Mouse (Mus musculus): ENCODE measurements around the gene Zfp579. TPM values are rescaled to one million over a fixed set of nuclear protein-coding genes. Genes with fewer than 3 reads are reported as not detected.
A peak's percentile ranks its signal among the peaks of the same experiment; 100 is the strongest.
"Not testable (repeated sequence)": the region's sequence is repeated elsewhere in the genome, so short reads cannot be mapped to it uniquely, and the experiment has no call there.

Gene Zfp579
- polyA plus RNA-seq, 1 experiment from 2014 or later: 29.3 TPM

GRCm38 (mm10) chr7:5029946-5030345 is 34.0 kb upstream of the Zfp579 start:
- H3K27ac ChIP-seq (replicated peaks): no peak overlapping the region
- H3K4me3 ChIP-seq: peak overlapping the region; percentile 27
- H3K36me3 ChIP-seq (replicated peaks): peaks cover 100% of the 10 kb centered on the region
- 93% methylated on average over 21 of the region's 21 CpGs for WGBS
- peaks cover 55% of the 10 kb centered on the region for H3K9me3 ChIP-seq
- no peaks in the 10 kb centered on the region for H3K4me1 ChIP-seq
- no peaks in the 10 kb centered on the region; the same call in 1 of the 2 replicates for H3K27me3 ChIP-seq (replicated peaks; ENCODE audit: low read depth, poor library complexity, severe bottlenecking)
- DNase-seq (ENCODE audit: low spot score): no peak

DNA sequence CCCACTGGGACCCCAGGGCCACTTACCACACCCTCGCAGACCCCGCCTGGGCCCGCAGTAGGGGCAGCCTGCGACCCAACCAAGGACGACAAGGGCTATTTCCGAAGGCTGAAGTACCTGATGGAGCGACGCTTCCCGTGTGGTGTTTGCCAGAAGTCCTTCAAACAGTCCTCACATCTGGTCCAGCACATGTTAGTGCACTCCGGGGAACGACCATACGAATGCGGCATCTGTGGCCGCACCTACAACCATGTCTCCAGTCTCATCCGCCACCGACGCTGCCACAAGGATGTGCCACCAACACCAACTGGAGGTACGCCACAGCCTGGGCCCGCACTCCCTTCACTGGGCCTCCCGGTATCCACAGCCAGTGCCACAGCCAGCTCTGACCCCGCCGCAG is 33.6 kb upstream of the Zfp579 start:
- peaks cover 100% of the 10 kb centered on the region for H3K36me3 ChIP-seq (replicated peaks)
- no peak for DNase-seq (ENCODE audit: low spot score)
- H3K4me3 ChIP-seq: peak overlapping the region; percentile 27
- H3K27ac ChIP-seq (replicated peaks): no peak overlapping the region
- WGBS: 95% methylated on average over 22 of the region's 22 CpGs
- H3K27me3 ChIP-seq (replicated peaks; ENCODE audit: low read depth, poor library complexity, severe bottlenecking): no peaks in the 10 kb centered on the region; the same call in 1 of the 2 replicates
- H3K4me1 ChIP-seq: no peaks in the 10 kb centered on the region
- peaks cover 53% of the 10 kb centered on the region for H3K9me3 ChIP-seq

GRCm38 (mm10) chr7:5021197-5021596 is 25.2 kb upstream of the Zfp579 start:
- Histone ChIP-seq H3K4me3 (peak overlapping the region; percentile 93), H3K4me1 (peaks cover 24% of the 10 kb centered on the region), H3K9me3 (peaks cover 8% of the 10 kb centered on the region; the same call in 1 of the 2 replicates), H3K27ac (replicated peaks) (peak overlapping the region; percentile 98), H3K27me3 (replicated peaks; ENCODE audit: low read depth, poor library complexity, severe bottlenecking) (no peaks in the 10 kb centered on the region), H3K36me3 (replicated peaks) (peaks cover 62% of the 10 kb centered on the region)
- 52% methylated on average over 5 of the region's 5 CpGs for WGBS
- DNase-seq (ENCODE audit: low spot score): no peak

DNA sequence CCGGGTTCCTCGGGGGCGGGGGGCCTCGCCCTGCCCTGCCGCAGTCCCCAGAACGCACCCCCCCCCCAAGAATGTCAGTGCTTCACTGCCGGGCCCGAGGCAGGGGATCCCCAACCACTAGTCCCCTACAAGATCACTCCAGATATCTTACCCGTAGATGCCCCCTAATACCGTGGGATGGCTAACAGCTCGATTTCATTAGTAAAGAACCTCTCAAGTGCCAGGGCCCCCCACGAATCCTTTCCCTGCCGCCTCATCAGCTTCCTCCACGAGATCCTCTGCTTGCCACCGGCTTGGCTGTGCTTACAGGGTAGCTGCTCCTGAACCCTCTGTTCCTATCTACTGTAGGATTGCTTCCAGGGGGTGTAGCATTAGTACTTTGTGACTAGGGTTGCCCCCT is 24.7 kb upstream of the Zfp579 start:
- H3K4me1 ChIP-seq: peaks cover 27% of the 10 kb centered on the region
- DNase-seq (ENCODE audit: low spot score): no peak

GRCm38 (mm10) chr7:5020000-5020681 is 24.2 kb upstream of the Zfp579 start, which contains the start of the genes Zfp865 and Ccdc106:
Gene Zfp865, plus strand, starts transcription at chr7:5020376.
Gene Ccdc106, plus strand, starts transcription at chr7:5020553.
- Histone ChIP-seq H3K27ac (replicated peaks) (peak within 1 kb of the TSS; percentile 98), H3K27me3 (replicated peaks; ENCODE audit: low read depth, poor library complexity, severe bottlenecking) (no peaks in the 10 kb centered on the region), H3K9me3 (peaks cover 8% of the 10 kb centered on the region; the same call in 1 of the 2 replicates), H3K4me1 (peaks cover 27% of the 10 kb centered on the region), H3K4me3 (peak within 1 kb of the TSS; percentile 93), H3K36me3 (replicated peaks) (peaks cover 52% of the 10 kb centered on the region)
- DNase-seq (ENCODE audit: low spot score): peak; percentile 100
- WGBS: under 1% methylated on average over 49 of the region's 49 CpGs

More for the DNA sequence above, 24.7 kb upstream of the Zfp579 start:
- no peaks in the 10 kb centered on the region for H3K27me3 ChIP-seq (replicated peaks; ENCODE audit: low read depth, poor library complexity, severe bottlenecking)
- H3K27ac ChIP-seq (replicated peaks): peak overlapping the region; percentile 98
- WGBS: 0% methylated on average over 15 of the region's 15 CpGs
- peaks cover 57% of the 10 kb centered on the region for H3K36me3 ChIP-seq (replicated peaks)
- peak overlapping the region; percentile 93 for H3K4me3 ChIP-seq
- H3K9me3 ChIP-seq: peaks cover 8% of the 10 kb centered on the region; the same call in 1 of the 2 replicates

DNA sequence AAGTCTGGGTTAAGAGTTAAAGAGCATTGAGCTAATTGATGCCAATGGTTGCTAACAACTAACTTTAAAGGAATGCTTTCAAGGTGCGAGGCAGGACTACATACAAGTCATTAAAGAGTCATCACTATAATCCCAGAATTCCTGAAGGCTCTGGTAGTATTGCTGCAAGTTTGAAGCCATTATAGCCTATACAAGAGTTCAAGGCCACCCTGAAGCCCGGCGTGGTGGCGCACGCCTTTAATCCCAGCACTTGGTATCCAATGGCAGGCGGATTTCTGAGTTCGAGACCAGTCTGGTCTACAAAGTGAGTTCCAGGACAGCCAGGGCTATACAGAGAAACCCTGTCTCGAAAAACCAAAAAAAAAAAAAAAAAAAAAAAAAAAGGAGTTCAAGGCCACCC is 23.6 kb upstream of the Zfp579 start:
- 29% methylated on average over 8 of the region's 8 CpGs for WGBS
- H3K4me1 ChIP-seq: peaks cover 27% of the 10 kb centered on the region
- H3K27ac ChIP-seq (replicated peaks): peak overlapping the region; percentile 98

DNA sequence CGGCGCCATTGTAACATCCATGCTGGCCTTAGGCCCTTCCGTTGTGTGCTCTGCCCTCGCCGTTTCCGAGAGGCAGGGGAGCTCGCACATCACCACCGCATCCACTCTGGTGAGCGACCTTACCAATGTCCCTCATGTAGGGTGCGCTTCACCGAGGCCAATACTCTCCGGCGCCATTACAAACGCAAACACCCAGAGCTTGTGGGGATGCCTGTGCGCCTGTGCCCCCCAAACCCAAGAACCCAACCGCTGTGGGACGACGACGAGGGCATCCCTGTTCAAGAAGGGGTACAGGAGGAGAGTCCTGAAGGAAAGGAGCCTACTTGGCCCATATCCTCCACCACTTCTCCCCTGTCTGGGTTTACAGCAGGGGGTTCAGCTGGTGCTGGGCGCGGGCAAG is 22.0 kb upstream of the Zfp579 start:
- peaks cover 7% of the 10 kb centered on the region; the same call in 1 of the 2 replicates for H3K9me3 ChIP-seq
- no peaks in the 10 kb centered on the region for H3K27me3 ChIP-seq (replicated peaks; ENCODE audit: low read depth, poor library complexity, severe bottlenecking)
- peaks cover 33% of the 10 kb centered on the region for H3K4me1 ChIP-seq
- no peak overlapping the region for H3K27ac ChIP-seq (replicated peaks)
- peaks cover 32% of the 10 kb centered on the region for H3K36me3 ChIP-seq (replicated peaks)
- DNase-seq (ENCODE audit: low spot score): no peak
- WGBS: 95% methylated on average over 21 of the region's 21 CpGs
- H3K4me3 ChIP-seq: no peak overlapping the region; the same call in 1 of the 2 replicates

More for the DNA sequence above, 23.6 kb upstream of the Zfp579 start:
- Histone ChIP-seq H3K4me3 (peak overlapping the region; percentile 93), H3K36me3 (replicated peaks) (peaks cover 46% of the 10 kb centered on the region)
- H3K9me3 ChIP-seq; DNase-seq (ENCODE audit: low spot score); H3K27me3 ChIP-seq (replicated peaks; ENCODE audit: low read depth, poor library complexity, severe bottlenecking): not testable (repeated sequence)

DNA sequence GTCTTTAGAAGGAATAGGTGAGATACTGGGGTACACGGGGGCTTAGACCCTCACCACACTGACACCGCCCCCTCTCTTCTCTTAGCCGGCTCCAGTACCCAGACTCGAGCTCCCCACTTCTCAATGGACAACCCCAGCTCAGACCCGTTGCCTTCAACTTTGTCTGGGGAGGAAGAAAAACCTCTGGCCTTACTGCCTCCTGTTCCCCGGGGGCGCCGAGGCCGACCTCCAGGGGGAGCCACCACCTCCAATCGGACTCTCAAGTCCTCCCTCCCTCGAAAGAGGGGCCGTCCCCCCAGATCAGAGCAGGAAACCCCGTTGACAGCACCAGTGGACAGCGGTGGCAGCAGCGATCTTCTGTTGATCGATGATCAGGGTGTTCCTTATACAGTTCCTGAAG is 21.4 kb upstream of the Zfp579 start:
- Histone ChIP-seq H3K36me3 (replicated peaks) (peaks cover 32% of the 10 kb centered on the region), H3K9me3 (peaks cover 7% of the 10 kb centered on the region; the same call in 1 of the 2 replicates), H3K4me1 (peaks cover 32% of the 10 kb centered on the region), H3K4me3 (no peak overlapping the region), H3K27me3 (replicated peaks; ENCODE audit: low read depth, poor library complexity, severe bottlenecking) (no peaks in the 10 kb centered on the region), H3K27ac (replicated peaks) (no peak overlapping the region)
- WGBS: 92% methylated on average over 16 of the region's 16 CpGs
- DNase-seq (ENCODE audit: low spot score): no peak

DNA sequence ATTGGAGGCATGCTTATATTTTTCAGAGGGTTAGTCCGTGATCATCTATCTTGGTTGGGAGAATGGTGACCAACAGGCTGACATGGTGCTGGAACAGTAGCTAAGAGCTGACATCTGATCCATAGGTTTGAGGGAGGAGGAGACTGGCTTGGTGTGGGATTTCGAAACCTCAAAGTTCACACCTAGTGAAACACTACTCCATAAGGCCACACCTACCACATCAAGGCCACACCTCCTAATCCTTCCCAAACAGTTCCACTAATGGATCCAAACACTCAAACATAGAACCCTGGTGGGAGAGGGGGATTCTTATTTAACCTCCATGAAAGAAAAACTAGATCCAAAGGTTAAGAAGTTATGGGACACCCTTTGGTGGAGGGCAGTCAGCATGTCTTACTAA is 21.0 kb upstream of the Zfp579 start:
- no peak overlapping the region for H3K4me3 ChIP-seq
- 96% methylated on average over 2 of the region's 2 CpGs for WGBS
- peaks cover 28% of the 10 kb centered on the region for H3K4me1 ChIP-seq
- H3K27ac ChIP-seq (replicated peaks): no peak overlapping the region
- peaks cover 7% of the 10 kb centered on the region; the same call in 1 of the 2 replicates for H3K9me3 ChIP-seq
- DNase-seq (ENCODE audit: low spot score): no peak
- no peaks in the 10 kb centered on the region for H3K27me3 ChIP-seq (replicated peaks; ENCODE audit: low read depth, poor library complexity, severe bottlenecking)
- peaks cover 32% of the 10 kb centered on the region for H3K36me3 ChIP-seq (replicated peaks)

DNA sequence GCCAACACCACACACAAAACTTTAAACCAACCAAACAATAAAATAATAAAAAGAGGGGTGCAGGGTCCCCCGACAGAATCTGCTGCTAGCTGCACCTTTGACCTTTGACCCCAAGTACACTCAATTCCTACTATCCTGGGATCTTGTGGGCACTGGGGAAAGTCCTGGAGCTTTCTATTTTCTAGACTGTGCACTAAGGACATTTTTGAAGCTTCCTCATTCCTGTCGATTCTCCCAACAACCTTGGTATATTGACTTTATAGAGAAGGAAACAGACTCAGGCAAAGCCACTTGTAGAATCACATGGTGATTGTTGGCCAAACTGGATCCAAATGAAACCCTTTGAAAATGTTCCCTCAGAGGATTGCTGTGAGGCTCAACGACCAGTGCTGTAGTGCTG is 20.1 kb upstream of the Zfp579 start:
- Histone ChIP-seq H3K36me3 (replicated peaks) (peaks cover 36% of the 10 kb centered on the region), H3K27ac (replicated peaks) (peak overlapping the region; percentile 98), H3K4me3 (peak overlapping the region; percentile 76), H3K9me3 (peaks cover 7% of the 10 kb centered on the region; the same call in 1 of the 2 replicates), H3K4me1 (peaks cover 19% of the 10 kb centered on the region), H3K27me3 (replicated peaks; ENCODE audit: low read depth, poor library complexity, severe bottlenecking) (no peaks in the 10 kb centered on the region)
- no peak for DNase-seq (ENCODE audit: low spot score)
- 67% methylated on average over 3 of the region's 3 CpGs for WGBS

- under 1% methylated on average over 76 of the region's 76 CpGs for WGBS
- peak; percentile 99 for DNase-seq (ENCODE audit: low spot score)
- Histone ChIP-seq H3K36me3 (replicated peaks) (peaks cover 43% of the 10 kb centered on the region), H3K9me3 (peaks cover 7% of the 10 kb centered on the region; the same call in 1 of the 2 replicates), H3K4me3 (peak within 1 kb of the TSS; percentile 76), H3K27ac (replicated peaks) (peak within 1 kb of the TSS; percentile 98), H3K4me1 (peaks cover 16% of the 10 kb centered on the region), H3K27me3 (replicated peaks; ENCODE audit: low read depth, poor library complexity, severe bottlenecking) (no peaks in the 10 kb centered on the region)
Observed at GRCm38 (mm10) chr7:5015118-5016001, 19.4 kb upstream of the Zfp579 start, which contains the start of gene Gm44973. Gene Gm44973, plus strand, starts transcription at chr7:5015496.

Measured in embryonic facial prominence, embryonic 10.5 days (tissue).